Mouse (Mus musculus) stomach, embryonic 15.5 days (tissue): Measurements from ENCODE around the gene Cdc6. TPM values are rescaled to one million over a fixed set of nuclear protein-coding genes. Genes with fewer than 3 reads are reported as not detected.
A peak's percentile ranks its signal among the peaks of the same experiment; 100 is the strongest.

Source experiments
- ATAC-seq: fragments of 200-750 bp; cut with Nextera tagmentation; 2 replicates; pipeline ENCODE4 v1.8.0; 2017; ENCODE audit warnings: low read depth, moderate number of reproducible peaks, moderate TSS enrichment; ENCODE audit not compliant: insufficient read depth, low FRiP score
- H3K27ac ChIP-seq: fragments of 300-500 bp; sonication (generic); 2 replicates; pipeline ENCODE4 v1.5.1; 2015; ENCODE audit warnings: mild to moderate bottlenecking, inconsistent platforms
- H3K27me3 ChIP-seq: fragments of 300-500 bp; sonication (generic); replicated peaks from 2 replicates; pipeline ENCODE4 v1.6.1; 2015; ENCODE audit warnings: inconsistent platforms
- H3K36me3 ChIP-seq: fragments of 300-500 bp; sonication (generic); 2 replicates; pipeline ENCODE4 v1.6.1; 2015; ENCODE audit warnings: inconsistent platforms
- H3K4me1 ChIP-seq: fragments of 300-500 bp; sonication (generic); 2 replicates; pipeline ENCODE4 v1.6.1; 2015; ENCODE audit warnings: inconsistent platforms
- H3K4me2 ChIP-seq: fragments of 300-500 bp; sonication (generic); 2 replicates; pipeline ENCODE4 v1.6.1; 2015; ENCODE audit warnings: mild to moderate bottlenecking, inconsistent platforms
- H3K4me3 ChIP-seq: fragments of 300-500 bp; sonication (generic); replicated peaks from 2 replicates; pipeline ENCODE4 v1.5.1; 2015; ENCODE audit warnings: inconsistent platforms
- H3K9ac ChIP-seq: fragments of 300-500 bp; sonication (generic); 2 replicates; pipeline ENCODE4 v1.6.1; 2015; ENCODE audit warnings: inconsistent platforms
- H3K9me3 ChIP-seq: fragments of 300-500 bp; sonication (generic); 2 replicates; pipeline ENCODE4 v1.6.1; 2016; ENCODE audit warnings: inconsistent platforms
- WGBS: fragments of 180-500 bp; shearing (Covaris S2); methylation state at CpG from one replicate; pipeline ENCODE4 v1.1.7; 2015; 5-methylcytosine and 5-hydroxymethylcytosine counted together
- polyA plus RNA-seq: library from polyadenylated mRNA; unstranded; fragments of >200 nt; fragmentation: Nextera tagmentation; extraction: Ambion mirVana; gene quantifications from 2 replicates; pipeline ENCODE4 v1.2.1, GENCODE M21; 2015

The Cdc6 gene
- polyA plus RNA-seq, 1 experiment from 2014 or later = 28.8 TPM

DNA sequence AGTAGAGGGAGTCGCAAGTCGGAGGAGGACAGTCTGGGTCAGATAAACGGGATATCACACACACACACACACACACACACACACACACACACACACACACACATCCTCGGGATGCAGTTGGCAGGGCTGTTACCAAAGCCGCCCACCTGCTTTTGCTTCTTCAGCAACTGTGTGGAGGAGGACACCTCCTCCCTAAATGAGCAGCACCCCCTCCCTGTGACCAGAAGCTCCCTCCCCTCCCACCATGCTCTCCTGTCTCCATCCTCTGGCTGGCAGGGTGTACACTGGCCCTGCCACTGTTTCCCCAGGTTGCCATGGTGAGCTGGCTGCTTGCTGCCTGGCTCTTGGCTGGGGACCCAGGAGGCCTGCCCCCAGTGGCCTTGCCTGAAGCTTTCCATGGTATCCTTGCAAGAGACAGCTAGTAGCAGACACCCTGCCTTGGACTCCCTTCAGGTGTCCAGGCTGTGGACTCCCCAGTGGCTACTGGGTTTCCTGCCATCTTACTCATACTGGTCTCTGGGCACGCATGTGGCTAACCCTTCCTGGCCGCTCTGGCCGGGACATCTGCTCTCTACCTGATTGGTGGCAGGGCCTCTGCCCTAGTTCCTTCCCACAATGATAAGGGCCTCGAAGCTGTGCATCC is 59.0 kb downstream of the Cdc6 start:
- ATAC-seq = no peak

GRCm38 (mm10) chr11:98968079-98968478 is 60.5 kb downstream of the Cdc6 start:
- WGBS = 37% methylated on average over 16 of the region's 16 CpGs
- Histone ChIP-seq H3K4me3 (no peak overlapping the region), H3K4me2 (peak overlapping the region; percentile 32; the same call in 1 of the 2 replicates), H3K9ac (no peak overlapping the region), H3K27me3 (no peaks in the 10 kb centered on the region), H3K9me3 (no peaks in the 10 kb centered on the region), H3K36me3 (peaks cover 40% of the 10 kb centered on the region), H3K4me1 (peaks cover 85% of the 10 kb centered on the region), H3K27ac (peak overlapping the region; percentile 80)
- ATAC-seq = no peak

More for the DNA sequence above, 59.0 kb downstream of the Cdc6 start:
- peak overlapping the region; percentile 49 for H3K27ac ChIP-seq
- H3K4me3 ChIP-seq = no peak overlapping the region
- H3K9me3 ChIP-seq = no peaks in the 10 kb centered on the region
- H3K4me2 ChIP-seq = peak overlapping the region; percentile 99
- no peaks in the 10 kb centered on the region for H3K27me3 ChIP-seq
- H3K9ac ChIP-seq = no peak overlapping the region
- H3K4me1 ChIP-seq = peaks cover 99% of the 10 kb centered on the region
- 35% methylated on average over 9 of the region's 9 CpGs for WGBS
- peaks cover 30% of the 10 kb centered on the region for H3K36me3 ChIP-seq

GRCm38 (mm10) chr11:98968716-98969495 is 61.3 kb downstream of the Cdc6 start:
- H3K27ac ChIP-seq = peak overlapping the region; percentile 80
- no peak for ATAC-seq
- H3K36me3 ChIP-seq = peaks cover 48% of the 10 kb centered on the region
- H3K4me2 ChIP-seq = peak overlapping the region; percentile 32
- peaks cover 77% of the 10 kb centered on the region for H3K4me1 ChIP-seq
- 9% methylated on average over 20 of the region's 20 CpGs for WGBS
- H3K9me3 ChIP-seq = no peaks in the 10 kb centered on the region
- H3K4me3 ChIP-seq = no peak overlapping the region
- no peaks in the 10 kb centered on the region for H3K27me3 ChIP-seq
- H3K9ac ChIP-seq = no peak overlapping the region

DNA sequence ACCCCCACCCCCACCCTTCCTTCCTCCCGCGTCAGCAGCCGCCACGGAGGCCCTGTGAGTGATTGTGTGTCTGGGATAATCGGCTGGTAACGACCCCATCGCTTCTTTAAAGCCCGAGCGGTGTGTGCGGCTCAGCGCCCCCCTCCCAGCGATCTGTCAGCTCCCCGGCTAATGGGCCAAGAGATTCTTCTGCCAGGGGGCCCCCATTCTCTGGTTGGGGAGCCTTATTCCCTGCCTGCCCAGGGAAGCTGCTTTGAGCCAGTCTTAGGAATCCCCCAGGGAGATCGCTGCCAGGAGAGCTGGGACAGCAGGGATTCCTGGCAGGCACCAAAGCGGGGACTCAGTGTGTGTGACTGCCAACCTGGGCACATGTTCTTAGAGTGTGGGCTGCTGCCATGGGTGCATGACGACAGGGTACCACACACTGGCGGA is 61.9 kb downstream of the Cdc6 start:
- Histone ChIP-seq H3K4me1 (peaks cover 71% of the 10 kb centered on the region), H3K4me2 (no peak overlapping the region), H3K4me3 (no peak overlapping the region; the same call in 1 of the 2 replicates), H3K27me3 (no peaks in the 10 kb centered on the region), H3K27ac (peak overlapping the region; percentile 54), H3K36me3 (peaks cover 48% of the 10 kb centered on the region), H3K9me3 (no peaks in the 10 kb centered on the region), H3K9ac (no peak overlapping the region; the same call in 1 of the 2 replicates)
- 34% methylated on average over 14 of the region's 17 CpGs for WGBS
- ATAC-seq = no peak

- H3K4me2 ChIP-seq = no peak overlapping the region
- ATAC-seq = no peak
- H3K36me3 ChIP-seq = peaks cover 52% of the 10 kb centered on the region
- peaks cover 62% of the 10 kb centered on the region for H3K4me1 ChIP-seq
- WGBS = 70% methylated on average over 29 of the region's 29 CpGs
- no peaks in the 10 kb centered on the region for H3K9me3 ChIP-seq
- no peaks in the 10 kb centered on the region for H3K27me3 ChIP-seq
- no peak overlapping the region for H3K4me3 ChIP-seq
- H3K27ac ChIP-seq = peak overlapping the region; percentile 54
- no peak overlapping the region for H3K9ac ChIP-seq
Measured at GRCm38 (mm10) chr11:98970191-98970925, 62.8 kb downstream of the Cdc6 start.

DNA sequence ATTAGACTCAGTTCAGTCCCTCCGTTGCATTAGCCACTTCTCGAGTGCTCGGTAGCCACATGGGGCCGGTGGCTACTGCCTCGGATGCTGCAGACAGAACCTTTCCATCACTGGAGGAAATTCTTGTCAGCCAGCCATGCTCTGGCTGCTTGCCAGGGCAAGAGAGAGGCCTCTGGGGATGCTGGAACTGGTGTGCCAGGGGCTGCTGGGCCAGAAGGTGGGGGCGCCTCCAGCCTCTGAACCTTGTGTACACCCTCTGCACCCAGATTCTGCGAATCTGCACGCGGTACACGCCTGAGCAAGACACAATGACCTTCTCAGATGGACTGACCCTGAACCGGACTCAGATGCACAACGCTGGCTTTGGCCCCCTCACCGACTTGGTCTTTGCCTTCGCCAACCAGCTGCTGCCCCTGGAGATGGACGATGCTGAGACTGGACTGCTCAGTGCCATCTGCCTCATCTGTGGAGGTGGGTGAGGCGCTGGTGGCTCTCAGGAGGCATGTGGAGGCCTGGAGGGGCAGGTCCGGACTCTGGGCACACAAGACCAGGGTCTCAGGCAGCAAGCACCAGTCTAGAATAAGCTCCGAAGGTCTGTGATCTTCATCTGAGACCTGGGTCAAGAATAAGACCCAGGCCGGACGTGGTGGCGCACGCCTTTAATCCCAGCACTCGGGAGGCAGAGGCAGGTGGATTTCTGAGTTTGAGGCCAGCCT is 63.9 kb downstream of the Cdc6 start:
- Histone ChIP-seq H3K4me1 (peaks cover 51% of the 10 kb centered on the region), H3K4me3 (no peak overlapping the region), H3K9ac (no peak overlapping the region), H3K27me3 (no peaks in the 10 kb centered on the region), H3K9me3 (no peaks in the 10 kb centered on the region), H3K4me2 (no peak overlapping the region), H3K27ac (peak overlapping the region; percentile 54), H3K36me3 (peaks cover 51% of the 10 kb centered on the region)
- 68% methylated on average over 23 of the region's 23 CpGs for WGBS
- no peak for ATAC-seq

GRCm38 (mm10) chr11:98972215-98972614 is 64.6 kb downstream of the Cdc6 start:
- ATAC-seq = no peak
- no peak overlapping the region for H3K27ac ChIP-seq
- peaks cover 44% of the 10 kb centered on the region for H3K4me1 ChIP-seq
- H3K9me3 ChIP-seq = no peaks in the 10 kb centered on the region
- no peak overlapping the region for H3K4me3 ChIP-seq
- no peak overlapping the region for H3K4me2 ChIP-seq
- 49% methylated on average over 9 of the region's 9 CpGs for WGBS
- H3K9ac ChIP-seq = no peak overlapping the region
- H3K36me3 ChIP-seq = peaks cover 46% of the 10 kb centered on the region
- no peaks in the 10 kb centered on the region for H3K27me3 ChIP-seq

GRCm38 (mm10) chr11:98972801-98973360 is 65.3 kb downstream of the Cdc6 start:
- H3K36me3 ChIP-seq = peaks cover 44% of the 10 kb centered on the region
- H3K27me3 ChIP-seq = no peaks in the 10 kb centered on the region
- no peak overlapping the region for H3K4me2 ChIP-seq
- H3K4me1 ChIP-seq = peaks cover 38% of the 10 kb centered on the region
- 88% methylated on average over 9 of the region's 9 CpGs for WGBS
- H3K27ac ChIP-seq = no peak overlapping the region
- ATAC-seq = no peak
- H3K9me3 ChIP-seq = no peaks in the 10 kb centered on the region
- no peak overlapping the region for H3K4me3 ChIP-seq
- H3K9ac ChIP-seq = no peak overlapping the region

Other genes starting within 250 kb of the Cdc6 start
- 0.18 and 0.80 TPM in 2 replicates for gene Gsdma, start 243.4 kb upstream of the Cdc6 start, polyA plus RNA-seq
- gene Psmd3, start 225.2 kb upstream of the Cdc6 start, polyA plus RNA-seq = 180 and 190 TPM in 2 replicates
- gene Csf3, start 206.5 kb upstream of the Cdc6 start, polyA plus RNA-seq = not detected in 2 replicates
- gene Med24, start 178.4 kb upstream of the Cdc6 start, polyA plus RNA-seq = 36.4 and 39.7 TPM in 2 replicates
- 42.7 and 44.7 TPM in 2 replicates for gene Thra, start 167.2 kb upstream of the Cdc6 start, polyA plus RNA-seq
- gene Nr1d1, start 132.5 kb upstream of the Cdc6 start, polyA plus RNA-seq = 2.4 and 2.5 TPM in 2 replicates
- 23.0 and 23.6 TPM in 2 replicates for gene Msl1, start 112.3 kb upstream of the Cdc6 start, polyA plus RNA-seq
- 31.7 and 35.3 TPM in 2 replicates for gene Casc3, start 102.9 kb upstream of the Cdc6 start, polyA plus RNA-seq
- 3.8 and 4.1 TPM in 2 replicates for gene Rapgefl1, start 71.0 kb upstream of the Cdc6 start, polyA plus RNA-seq
- gene Wipf2, start 44.2 kb upstream of the Cdc6 start, polyA plus RNA-seq = 4.5 and 5.0 TPM in 2 replicates
- 34.0 and 41.0 TPM in 2 replicates for gene Rara, start 20.0 kb downstream of the Cdc6 start, polyA plus RNA-seq
- 0.42 and 0.43 TPM in 2 replicates for gene Gjd3, start 75.2 kb downstream of the Cdc6 start, polyA plus RNA-seq
- 211 and 217 TPM in 2 replicates for gene Top2a, start 116.4 kb downstream of the Cdc6 start, polyA plus RNA-seq
- 513 and 558 TPM in 2 replicates for gene Igfbp4, start 133.4 kb downstream of the Cdc6 start, polyA plus RNA-seq
- gene Tns4, start 181.5 kb downstream of the Cdc6 start, polyA plus RNA-seq = 1.4 and 1.5 TPM in 2 replicates
- gene Ccr7, start 247.3 kb downstream of the Cdc6 start, polyA plus RNA-seq = 0.21 and 0.27 TPM in 2 replicates